Mouse (Mus musculus): ENCODE measurements at regions not wholly inside any gene's neighbourhood (a gene's known extent, or its start where the extent isn't known, plus 50 kb on each side); places are given as distances from the start of the nearest gene placed in this dataset.

- peak; percentile 91 for DNase-seq (ENCODE audit: low read depth, low spot score)
These were observed 1105.5 kb downstream of the Cntnap5b start for GRCm38 (mm10) chr1:100878065-100878464.

GRCm38 (mm10) chr1:100887336-100887735 lies 1114.8 kb downstream of the Cntnap5b start:
- peak; percentile 35 for DNase-seq (ENCODE audit: low read depth, low spot score)

DNA sequence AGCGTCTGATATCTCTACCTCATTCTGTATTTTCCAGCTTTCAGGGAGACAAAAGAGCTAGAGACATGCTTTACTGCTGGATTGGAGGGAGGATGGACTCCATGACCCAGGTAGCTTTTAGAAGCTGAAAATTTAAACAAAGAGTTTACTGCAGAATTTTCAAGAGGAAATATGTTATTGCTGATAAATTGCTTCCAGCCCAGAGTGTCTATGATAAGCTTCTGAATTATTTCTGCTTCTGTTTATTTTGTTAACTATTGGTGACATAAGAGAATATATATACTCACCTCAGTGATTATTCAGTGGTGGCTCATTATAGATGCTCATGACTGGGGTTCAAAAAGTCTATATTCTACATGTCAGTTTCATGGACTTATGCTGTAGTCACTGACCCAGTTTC lies 1115.8 kb downstream of the Cntnap5b start:
- DNase-seq (ENCODE audit: low read depth, low spot score), result no peak

GRCm38 (mm10) chr1:100922833-100923232 lies 1150.3 kb downstream of the Cntnap5b start:
- DNase-seq (ENCODE audit: low read depth, low spot score), result no peak

DNA sequence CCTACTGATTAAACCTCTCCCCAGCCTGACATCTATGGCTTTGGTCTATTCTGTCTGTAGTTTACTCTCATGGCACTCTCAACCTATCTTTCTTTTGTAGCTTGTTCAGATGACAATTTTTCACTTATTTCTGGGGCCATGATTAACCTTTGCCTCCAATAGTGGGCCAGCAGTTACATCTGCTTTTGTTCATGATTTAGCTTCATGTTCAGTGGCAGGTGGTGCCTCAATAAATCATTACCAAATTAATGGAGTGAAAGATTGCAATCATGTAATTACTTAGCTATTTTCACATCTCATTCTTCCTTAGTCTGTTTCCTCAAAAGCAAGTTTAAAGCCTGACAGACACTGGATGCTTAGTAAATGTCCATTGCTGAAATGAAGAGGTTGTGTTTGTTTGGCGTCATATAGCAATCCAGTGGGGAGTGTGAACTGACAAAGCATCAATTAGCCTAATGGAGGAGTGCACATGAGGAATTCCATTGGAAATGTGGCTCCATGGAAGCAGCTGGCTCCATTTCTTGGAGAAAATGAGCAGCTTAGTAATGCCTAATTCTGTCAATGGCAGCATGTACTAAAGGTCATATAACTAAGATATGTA lies 1155.7 kb downstream of the Cntnap5b start:
- no peak for DNase-seq (ENCODE audit: low read depth, low spot score)

- DNase-seq (ENCODE audit: low read depth, low spot score), result no peak
These were observed 1194.7 kb downstream of the Cntnap5b start for GRCm38 (mm10) chr1:100967254-100967653.

DNA sequence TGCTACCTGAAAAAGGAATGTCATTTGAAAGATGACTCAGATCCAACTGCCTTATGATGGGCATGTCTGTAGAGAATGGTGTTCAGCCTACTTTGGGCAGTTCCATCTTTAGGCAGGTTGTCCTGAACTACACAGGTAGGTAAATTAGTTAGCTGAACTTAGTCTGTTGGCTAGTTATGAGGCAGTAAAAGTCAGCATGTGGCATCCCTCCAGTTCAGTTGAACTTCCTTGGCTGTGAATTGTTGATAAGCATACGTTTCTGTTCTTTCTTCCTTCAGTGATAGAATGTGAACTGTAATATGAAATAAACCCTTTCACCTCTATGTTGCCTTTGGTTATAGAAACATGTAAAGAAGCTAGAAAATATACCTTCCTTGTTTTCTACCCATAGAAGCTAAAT lies 1198.8 kb downstream of the Cntnap5b start:
- DNase-seq (ENCODE audit: low read depth, low spot score), result no peak

DNA sequence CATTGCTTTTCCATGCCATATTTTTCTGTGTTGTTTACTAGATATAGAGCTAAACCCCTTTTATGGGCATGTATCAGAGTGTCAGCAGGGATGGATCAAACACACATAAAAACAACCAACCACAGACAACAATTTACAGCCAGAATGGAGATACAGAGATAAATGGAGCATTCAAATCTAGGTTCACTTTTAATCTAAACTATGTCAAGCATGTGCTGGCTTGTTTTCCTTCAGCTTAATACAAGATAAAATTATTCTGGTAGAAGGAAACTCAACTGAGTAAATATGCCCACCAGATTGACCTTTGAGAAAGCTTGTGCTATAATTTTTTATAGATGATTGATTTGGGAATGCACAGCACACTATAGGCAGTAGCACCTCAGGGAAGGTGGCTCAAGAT lies 1199.7 kb downstream of the Cntnap5b start:
- DNase-seq (ENCODE audit: low read depth, low spot score), result no peak

GRCm38 (mm10) chr1:100973713-100974112 lies 1201.1 kb downstream of the Cntnap5b start:
- no peak for DNase-seq (ENCODE audit: low read depth, low spot score)
